Mouse (Mus musculus) limb, embryonic 15.5 days (tissue): ENCODE data around the gene Bbs5. TPM values are rescaled to one million over a fixed set of nuclear protein-coding genes. Genes with fewer than 3 reads are reported as not detected.

Experiments
- ATAC-seq: fragments of 200-750 bp; cut with Nextera tagmentation; 2 replicates; pipeline ENCODE4 v1.8.0; 2017; ENCODE audit warnings: low read depth, moderate TSS enrichment; ENCODE audit not compliant: insufficient number of reproducible peaks, low FRiP score, low TSS enrichment
- H3K27ac ChIP-seq: fragments of 300-500 bp; sonication (generic); 2 replicates; pipeline ENCODE4 v1.5.1; 2015; ENCODE audit warnings: moderate library complexity, mild to moderate bottlenecking, inconsistent platforms
- H3K27me3 ChIP-seq: fragments of 300-500 bp; sonication (generic); 2 replicates; pipeline ENCODE4 v1.6.1; 2015; ENCODE audit warnings: inconsistent platforms
- H3K36me3 ChIP-seq: fragments of 300-500 bp; sonication (generic); 2 replicates; pipeline ENCODE4 v1.6.1; 2015; ENCODE audit warnings: inconsistent platforms
- H3K4me1 ChIP-seq: fragments of 300-500 bp; sonication (generic); 2 replicates; pipeline ENCODE4 v1.6.1; 2015; ENCODE audit warnings: inconsistent platforms
- H3K4me2 ChIP-seq: fragments of 300-500 bp; sonication (generic); 2 replicates; pipeline ENCODE4 v1.6.1; 2015; ENCODE audit warnings: mild to moderate bottlenecking, inconsistent platforms
- H3K4me3 ChIP-seq: fragments of 300-500 bp; sonication (generic); 2 replicates; pipeline ENCODE4 v1.5.1; 2015; ENCODE audit warnings: mild to moderate bottlenecking, inconsistent platforms
- H3K9ac ChIP-seq: fragments of 300-500 bp; sonication (generic); 2 replicates; pipeline ENCODE4 v1.6.1; 2015; ENCODE audit warnings: inconsistent platforms
- H3K9me3 ChIP-seq: fragments of 300-500 bp; sonication (generic); 2 replicates; pipeline ENCODE4 v1.6.1; 2016; ENCODE audit warnings: inconsistent platforms
- WGBS: fragments of 180-500 bp; shearing (Covaris S2); methylation state at CpG from one replicate; pipeline ENCODE4 v1.1.7; 2015; 5-methylcytosine and 5-hydroxymethylcytosine counted together
- polyA plus RNA-seq: library from polyadenylated mRNA; unstranded; fragments of >200 nt; fragmentation: Nextera tagmentation; extraction: Ambion mirVana; gene quantifications from 2 replicates; pipeline ENCODE4 v1.2.1, GENCODE M21; 2015

Gene Bbs5
- polyA plus RNA-seq, 1 experiment from 2014 or later: 18.3 TPM

- Histone ChIP-seq H3K4me3 (peak within 1 kb of the TSS; percentile 86), H3K27ac (peak within 1 kb of the TSS; percentile 69), H3K4me2 (peak within 1 kb of the TSS; percentile 69), H3K4me1 (peaks cover 7% of the 10 kb centered on the region; the same call in 1 of the 2 replicates), H3K27me3 (no peaks in the 10 kb centered on the region), H3K9me3 (no peaks in the 10 kb centered on the region), H3K36me3 (peaks cover 7% of the 10 kb centered on the region), H3K9ac (peak within 1 kb of the TSS; percentile 67)
- ATAC-seq: peak; percentile 93
- WGBS: under 1% methylated on average over 39 of the region's 39 CpGs
These were observed 66.1 kb downstream of the Bbs5 start, which contains the start of gene Fastkd1 for GRCm38 (mm10) chr2:69712981-69713625. Fastkd1 (minus strand) TSS chr2:69713516.

- H3K9ac ChIP-seq: no peak overlapping the region; the same call in 1 of the 2 replicates
- H3K27me3 ChIP-seq: no peaks in the 10 kb centered on the region
- H3K9me3 ChIP-seq: no peaks in the 10 kb centered on the region
- no peak overlapping the region for H3K27ac ChIP-seq
- peak overlapping the region; percentile 69 for H3K4me2 ChIP-seq
- no peak for ATAC-seq
- H3K4me1 ChIP-seq: peaks cover 7% of the 10 kb centered on the region; the same call in 1 of the 2 replicates
- peak overlapping the region; percentile 86 for H3K4me3 ChIP-seq
- H3K36me3 ChIP-seq: peaks cover 2% of the 10 kb centered on the region
- WGBS: 30% methylated on average over 4 of the region's 4 CpGs
These were observed 66.6 kb downstream of the Bbs5 start for GRCm38 (mm10) chr2:69713626-69714014.

- 75% methylated on average over 5 of the region's 5 CpGs for WGBS
- Histone ChIP-seq H3K4me3 (no peak overlapping the region), H3K27me3 (no peaks in the 10 kb centered on the region), H3K36me3 (peaks cover 2% of the 10 kb centered on the region), H3K27ac (no peak overlapping the region), H3K4me1 (peaks cover 7% of the 10 kb centered on the region; the same call in 1 of the 2 replicates), H3K4me2 (no peak overlapping the region), H3K9ac (no peak overlapping the region), H3K9me3 (no peaks in the 10 kb centered on the region)
- ATAC-seq: no peak
These were observed 67.2 kb downstream of the Bbs5 start for GRCm38 (mm10) chr2:69714126-69714525.

GRCm38 (mm10) chr2:69716483-69716882 is 69.5 kb downstream of the Bbs5 start:
- H3K27ac ChIP-seq: no peak overlapping the region
- no peak overlapping the region for H3K4me2 ChIP-seq
- peaks cover 7% of the 10 kb centered on the region; the same call in 1 of the 2 replicates for H3K4me1 ChIP-seq
- H3K36me3 ChIP-seq: no peaks in the 10 kb centered on the region
- no peak overlapping the region for H3K9ac ChIP-seq
- H3K27me3 ChIP-seq: no peaks in the 10 kb centered on the region
- no peak for ATAC-seq
- WGBS: 65% methylated on average over 3 of the region's 3 CpGs
- no peaks in the 10 kb centered on the region for H3K9me3 ChIP-seq
- no peak overlapping the region for H3K4me3 ChIP-seq

Other genes with a start within 250 kb of the Bbs5 start
- gene Lrp2, start 61.1 kb upstream of the Bbs5 start, polyA plus RNA-seq: not detected in 2 replicates
- gene Klhl41, start 22.9 kb downstream of the Bbs5 start, polyA plus RNA-seq: 16.4 and 44.3 TPM in 2 replicates
- gene Fastkd1, start 66.3 kb downstream of the Bbs5 start, polyA plus RNA-seq: 9.9 and 10.1 TPM in 2 replicates
- gene Ppig, start 75.4 kb downstream of the Bbs5 start, polyA plus RNA-seq: 138 and 139 TPM in 2 replicates
- 1.5 and 1.7 TPM in 2 replicates for gene Ccdc173, start 142.4 kb downstream of the Bbs5 start, polyA plus RNA-seq
- 21.6 and 23.6 TPM in 2 replicates for gene Phospho2, start 142.5 kb downstream of the Bbs5 start, polyA plus RNA-seq
- 21.9 and 25.3 TPM in 2 replicates for gene Klhl23, start 174.8 kb downstream of the Bbs5 start, polyA plus RNA-seq
- 302 and 328 TPM in 2 replicates for gene Ssb, start 214.4 kb downstream of the Bbs5 start, polyA plus RNA-seq
- 31.8 and 33.7 TPM in 2 replicates for gene Mettl5, start 238.4 kb downstream of the Bbs5 start, polyA plus RNA-seq